Mouse (Mus musculus): ENCODE results near the gene Auts2. TPM values are rescaled to one million over a fixed set of nuclear protein-coding genes. Genes with fewer than 3 reads are reported as not detected.

The Auts2 gene
- total and polyA plus RNA-seq, 3 experiments, result not detected

GRCm38 (mm10) chr5:131594597-131594996, 948.5 kb downstream of the Auts2 start:
- Histone ChIP-seq H3K9me3 (replicated peaks; ENCODE audit: low read length) (peaks cover 79% of the 10 kb centered on the region), H3K27ac (ENCODE audit: insufficient read depth, low read depth) (no peak overlapping the region), H3K79me2 (replicated peaks; ENCODE audit: control insufficient read depth, extremely low read depth, insufficient read depth, poor library complexity, severe bottlenecking) (no peaks in the 10 kb centered on the region), H3K4me1 (ENCODE audit: control insufficient read depth in 1 of 2, insufficient read depth in 2 of 2) (no peaks in the 10 kb centered on the region), H3K9ac (ENCODE audit: insufficient read depth, low read depth) (no peak overlapping the region), H3K4me3 (replicated peaks in 1 of 3; ENCODE audit: low read depth in 2 of 3, low read length in 2 of 3, poor library complexity in 1 of 3) (no peak overlapping the region), H3K27me3 (replicated peaks) (no peaks in the 10 kb centered on the region), H3K4me2 (ENCODE audit: insufficient read depth, low read depth, poor library complexity, severe bottlenecking) (no peak overlapping the region), H3K36me3 (replicated peaks in 1 of 2; ENCODE audit: control insufficient read depth in 1 of 2, insufficient read depth in 1 of 2, low read length in 1 of 2) (no peaks in the 10 kb centered on the region)
- TF ChIP-seq E2F4 (IDR thresholded peaks at IDR 0.05; ENCODE audit: insufficient replicate concordance, low read depth, low read length) (no peak), SMC3 (IDR thresholded peaks at IDR 0.05; ENCODE audit: low read depth, low read length) (no peak), RAD21 (IDR thresholded peaks at IDR 0.05; ENCODE audit: low read depth, low read length) (no peak)
- in situ Hi-C loops (cut with MboI; ENCODE audit: low pct_ligation_motif_present, low pct_unique_long_range_greater_than_20kb, low sequenced_read_pairs) (no loop called here), dilution Hi-C loops (cut with MboI; ENCODE audit: extremely low pct_ligation_motif_present, extremely low pct_unique_long_range_greater_than_20kb, low sequenced_read_pairs) (no loop called here)
- no peak for DNase-seq (ENCODE audit: extremely low read depth)

GRCm38 (mm10) chr5:131593261-131593660, 949.9 kb downstream of the Auts2 start:
- Histone ChIP-seq H3K4me1 (ENCODE audit: control insufficient read depth in 1 of 2, insufficient read depth in 2 of 2) (no peaks in the 10 kb centered on the region), H3K9me3 (replicated peaks; ENCODE audit: low read length) (peaks cover 77% of the 10 kb centered on the region), H3K27me3 (replicated peaks) (no peaks in the 10 kb centered on the region), H3K9ac (ENCODE audit: insufficient read depth, low read depth) (no peak overlapping the region), H3K4me2 (ENCODE audit: insufficient read depth, low read depth, poor library complexity, severe bottlenecking) (no peak overlapping the region), H3K36me3 (replicated peaks in 1 of 2; ENCODE audit: control insufficient read depth in 1 of 2, insufficient read depth in 1 of 2, low read length in 1 of 2) (no peaks in the 10 kb centered on the region), H3K79me2 (replicated peaks; ENCODE audit: control insufficient read depth, extremely low read depth, insufficient read depth, poor library complexity, severe bottlenecking) (no peaks in the 10 kb centered on the region), H3K4me3 (replicated peaks in 1 of 3; ENCODE audit: low read depth in 2 of 3, low read length in 2 of 3, poor library complexity in 1 of 3) (no peak overlapping the region), H3K27ac (ENCODE audit: insufficient read depth, low read depth) (no peak overlapping the region)
- DNase-seq (ENCODE audit: extremely low read depth), result no peak
- in situ Hi-C loops (cut with MboI; ENCODE audit: low pct_ligation_motif_present, low pct_unique_long_range_greater_than_20kb, low sequenced_read_pairs) (no loop called here), dilution Hi-C loops (cut with MboI; ENCODE audit: extremely low pct_ligation_motif_present, extremely low pct_unique_long_range_greater_than_20kb, low sequenced_read_pairs) (no loop called here)
- TF ChIP-seq TBP (conservative IDR thresholded peaks at IDR 0.05; ENCODE audit: low read depth, low read length) (no peak), ETS1 (conservative IDR thresholded peaks at IDR 0.05; ENCODE audit: low read depth, low read length) (no peak), SMC3 (IDR thresholded peaks at IDR 0.05; ENCODE audit: low read depth, low read length) (no peak), ZKSCAN1 (IDR thresholded peaks at IDR 0.05; ENCODE audit: borderline replicate concordance, low read depth, low read length) (no peak), CTCF (conservative IDR thresholded peaks at IDR 0.05 in 1 of 2, IDR thresholded peaks at IDR 0.05 in 1 of 2; ENCODE audit: low read depth in 2 of 2, low read length in 2 of 2) (no peak), RCOR1 (conservative IDR thresholded peaks at IDR 0.05; ENCODE audit: low read depth, low read length) (no peak), MAX (IDR thresholded peaks at IDR 0.05; ENCODE audit: low read length) (no peak), MXI1 (IDR thresholded peaks at IDR 0.05; ENCODE audit: low read depth, low read length) (no peak), RAD21 (IDR thresholded peaks at IDR 0.05; ENCODE audit: low read depth, low read length) (no peak), ZNF384 (IDR thresholded peaks at IDR 0.05; ENCODE audit: low read depth, low read length) (no peak)

- Histone ChIP-seq H3K79me2 (replicated peaks; ENCODE audit: control insufficient read depth, extremely low read depth, insufficient read depth, poor library complexity, severe bottlenecking) (no peaks in the 10 kb centered on the region), H3K9ac (ENCODE audit: insufficient read depth, low read depth) (no peak overlapping the region), H3K36me3 (replicated peaks in 1 of 2; ENCODE audit: control insufficient read depth in 1 of 2, insufficient read depth in 1 of 2, low read length in 1 of 2) (no peaks in the 10 kb centered on the region), H3K4me3 (replicated peaks in 1 of 3; ENCODE audit: low read depth in 2 of 3, low read length in 2 of 3, poor library complexity in 1 of 3) (no peak overlapping the region), H3K9me3 (replicated peaks; ENCODE audit: low read length) (peaks cover 84% of the 10 kb centered on the region), H3K27ac (ENCODE audit: insufficient read depth, low read depth) (no peak overlapping the region), H3K4me1 (ENCODE audit: control insufficient read depth in 1 of 2, insufficient read depth in 2 of 2) (no peaks in the 10 kb centered on the region), H3K27me3 (replicated peaks) (no peaks in the 10 kb centered on the region), H3K4me2 (ENCODE audit: insufficient read depth, low read depth, poor library complexity, severe bottlenecking) (no peak overlapping the region)
- DNase-seq (ENCODE audit: extremely low read depth), result no peak
- dilution Hi-C loops (cut with MboI; ENCODE audit: extremely low pct_ligation_motif_present, extremely low pct_unique_long_range_greater_than_20kb, low sequenced_read_pairs), result no loop called here
- TF ChIP-seq SMC3 (IDR thresholded peaks at IDR 0.05; ENCODE audit: low read depth, low read length), result no peak
- TF ChIP-seq JUN (IDR thresholded peaks at IDR 0.05; ENCODE audit: insufficient read depth, low read depth, low read length), result no peak
- no peak for TF ChIP-seq ETS1 (conservative IDR thresholded peaks at IDR 0.05; ENCODE audit: low read depth, low read length)
- TF ChIP-seq UBTF (IDR thresholded peaks at IDR 0.05; ENCODE audit: low read depth, low read length), result no peak
- TF ChIP-seq MXI1 (IDR thresholded peaks at IDR 0.05; ENCODE audit: low read depth, low read length), result no peak
- TF ChIP-seq POLR2AphosphoS2 (IDR thresholded peaks at IDR 0.05; ENCODE audit: low read depth, low read length), result no peak
- TF ChIP-seq PAX5 (IDR thresholded peaks at IDR 0.05; ENCODE audit: low read length), result no peak
- no peak for TF ChIP-seq HCFC1 (IDR thresholded peaks at IDR 0.05; ENCODE audit: low read depth, low read length)
- in situ Hi-C loops (cut with MboI; ENCODE audit: low pct_ligation_motif_present, low pct_unique_long_range_greater_than_20kb, low sequenced_read_pairs), result no loop called here
Measured at GRCm38 (mm10) chr5:131589948-131590467, 953.1 kb downstream of the Auts2 start.

Data from CH12.LX (cell line).